Mouse (Mus musculus) right cerebral cortex, postnatal 14 days (tissue): Measurements from ENCODE around the gene Insm1.

Experiments
- DNase-seq: peaks from one replicate; pipeline ENCODE4 v3.0.0; 2022

Gene Insm1

GRCm38 (mm10) chr2:146266539-146266938 is 44.8 kb downstream of the Insm1 start:
- DNase-seq: no peak
